Mouse (Mus musculus) bone marrow macrophage, adult 2 months (primary cell): ENCODE measurements around the gene Smyd1.

Experiments used
- CTCF ChIP-seq: IDR thresholded peaks from 2 replicates; pipeline ENCODE4 v1.5.1; 2012; ENCODE audit warnings: low read depth, mild to moderate bottlenecking, low read length, moderate library complexity
- POLR2A ChIP-seq: IDR thresholded peaks from 2 replicates; pipeline ENCODE4 v1.6.1; 2012; ENCODE audit warnings: mild to moderate bottlenecking, low read depth, low read length, borderline replicate concordance

- no peak for TF ChIP-seq CTCF
- TF ChIP-seq POLR2A, result no peak
Observed at GRCm38 (mm10) chr6:71197636-71198535, 124.1 kb downstream of the Smyd1 start.
